Mouse (Mus musculus) heart, postnatal 0 days (tissue): ENCODE results near the gene Tdrd12.
"Not testable (repeated sequence)": the region's sequence is repeated elsewhere in the genome, so short reads cannot be mapped to it uniquely, and the experiment has no call there.

ENCODE experiments used
- CTCF ChIP-seq: IDR thresholded peaks from 2 replicates; pipeline ENCODE4 v1.5.1; 2016; ENCODE audit warnings: antibody characterized with exemption, control low read depth, low read depth
- EP300 ChIP-seq: IDR thresholded peaks from 2 replicates; pipeline ENCODE4 v1.6.1; 2016; ENCODE audit warnings: antibody characterized with exemption, low read depth

GRCm38 (mm10) chr7:35570883-35571282 lies 33.3 kb upstream of the Tdrd12 start:
- TF ChIP-seq CTCF, result peak; percentile 32; the same call in 1 of the 2 replicates
- TF ChIP-seq EP300, result not testable (repeated sequence)
